Mouse (Mus musculus) ES-E14 (cell line): ENCODE measurements around the gene Rps26. TPM values are rescaled to one million over a fixed set of nuclear protein-coding genes. Genes with fewer than 3 reads are reported as not detected.
A peak's percentile ranks its signal among the peaks of the same experiment; 100 is the strongest.

Source experiments
- DNase-seq: peaks from one replicate; pipeline ENCODE4 v3.0.0-alpha.2; 2013; ENCODE audit warnings: low read depth, low spot score
- H3K27ac ChIP-seq: 2 replicates; pipeline ENCODE4 v1.5.1; 2012; ENCODE audit warnings: low read depth, mild to moderate bottlenecking, low read length, moderate library complexity, mixed read lengths; ENCODE audit not compliant: poor library complexity, insufficient read depth, severe bottlenecking
- H3K36me3 ChIP-seq: 2 replicates; pipeline ENCODE4 v1.6.1; 2012; ENCODE audit warnings: mild to moderate bottlenecking, low read length, moderate library complexity, mixed read lengths; ENCODE audit not compliant: control insufficient read depth, poor library complexity, insufficient read depth, severe bottlenecking
- H3K4me1 ChIP-seq, 2 experiments: fragments of 150-350 bp in 1 of 2; sonication (generic) in 1 of 2; 2 replicates each; pipeline ENCODE4 v1.6.1; 2012; ENCODE audit warnings: low read length in 2 of 2, mild to moderate bottlenecking in 1 of 2, mixed read lengths in 1 of 2; ENCODE audit not compliant: control insufficient read depth in 2 of 2, insufficient read depth in 2 of 2, poor library complexity in 1 of 2
- H3K4me3 ChIP-seq, 2 experiments: fragments of 150-350 bp in 1 of 2; sonication (generic) in 1 of 2; 2 replicates each; pipeline ENCODE4 v1.5.1; 2012; ENCODE audit warnings: low read length in 2 of 2, low read depth in 1 of 2, mild to moderate bottlenecking in 1 of 2, mixed read lengths in 1 of 2; ENCODE audit not compliant: insufficient read depth in 1 of 2, poor library complexity in 1 of 2, severe bottlenecking in 1 of 2
- H3K9ac ChIP-seq: 2 replicates; pipeline ENCODE4 v1.6.1; 2012; ENCODE audit warnings: low read depth, mild to moderate bottlenecking, low read length, mixed read lengths; ENCODE audit not compliant: poor library complexity, insufficient read depth, severe bottlenecking
- H3K9me3 ChIP-seq: fragments of 150-350 bp; sonication (generic); 2 replicates; pipeline ENCODE4 v1.6.1; 2012; ENCODE audit warnings: low read depth, mild to moderate bottlenecking, low read length; ENCODE audit not compliant: control insufficient read depth, insufficient read depth
- CHD2 ChIP-seq: IDR thresholded peaks from 2 replicates; pipeline ENCODE4 v1.6.1; 2014; ENCODE audit warnings: mild to moderate bottlenecking, low read depth, low read length, inconsistent platforms
- HCFC1 ChIP-seq: IDR thresholded peaks from 2 replicates; pipeline ENCODE4 v1.6.1; 2012; ENCODE audit warnings: low read length, inconsistent platforms, borderline replicate concordance; ENCODE audit not compliant: insufficient read depth
- MAFK ChIP-seq: IDR thresholded peaks from 2 replicates; pipeline ENCODE4 v1.6.1; 2014; ENCODE audit warnings: mild to moderate bottlenecking, low read depth, low read length, inconsistent platforms; ENCODE audit not compliant: insufficient read depth
- ZC3H11A ChIP-seq: IDR thresholded peaks from 2 replicates; pipeline ENCODE4 v1.6.1; 2012; ENCODE audit warnings: low read depth, mild to moderate bottlenecking, inconsistent platforms, low read length, borderline replicate concordance
- ZNF384 ChIP-seq: IDR thresholded peaks from 2 replicates; pipeline ENCODE4 v1.6.1; 2012; ENCODE audit warnings: low read depth, low read length, inconsistent platforms
- in situ Hi-C, 2 experiments: fragments of 600-800 bp; cut with MboI; formaldehyde crosslinking; loops; one replicate each; pipeline ENCODE4 v1.15.1; 2025; ENCODE audit warnings: low sequenced_read_pairs in 2 of 2, inconsistent platforms in 1 of 2; ENCODE audit not compliant: unreplicated experiment in 2 of 2
- total RNA-seq: library from RNA; depleted of rRNA; stranded (reverse); fragments of 300-350 nt; gene quantifications from 2 replicates; pipeline ENCODE4 v1.2.3, GENCODE M21; 2012

Rps26 gene
- total RNA-seq, 1 experiment: 1,982 TPM

GRCm38 (mm10) chr10:128588136-128588535, 38.4 kb downstream of the Rps26 start:
- H3K4me3 ChIP-seq: peak overlapping the region in 1 of 2 experiments; percentile 79; a peak in 1 of 4 replicates
- H3K36me3 ChIP-seq: peaks cover 2% of the 10 kb centered on the region; the same call in 1 of the 2 replicates
- TF ChIP-seq CHD2: no peak
- TF ChIP-seq MAFK: no peak
- no peak for TF ChIP-seq ZC3H11A
- TF ChIP-seq ZNF384: no peak
- TF ChIP-seq HCFC1: no peak
- H3K9me3 ChIP-seq: no peaks in the 10 kb centered on the region
- in situ Hi-C loops: no loop called here
- H3K4me1 ChIP-seq: peaks cover 7 to 36% of the 10 kb centered on the region in 2 experiments
- no peak overlapping the region; the same call in 1 of the 2 replicates for H3K9ac ChIP-seq
- DNase-seq: no peak
- no peak overlapping the region for H3K27ac ChIP-seq

DNA sequence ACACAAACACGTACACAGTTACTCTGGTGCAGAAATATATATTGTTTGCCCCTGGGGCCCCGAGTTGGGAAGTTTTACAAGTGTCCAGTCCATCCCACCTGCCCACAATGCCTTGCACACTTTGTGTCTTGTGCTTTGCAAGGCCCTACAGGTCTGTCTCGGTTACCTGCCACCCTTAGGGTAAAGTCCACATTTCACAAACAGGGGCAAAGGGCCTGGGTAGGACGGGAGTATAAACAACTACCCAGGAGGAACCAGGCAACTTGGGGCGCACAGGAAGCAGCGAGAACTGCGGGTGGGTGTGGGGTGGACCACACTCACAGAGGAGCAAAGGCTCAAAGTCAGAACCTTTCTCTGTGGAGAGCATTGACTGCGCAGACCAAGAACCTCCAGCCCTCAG, 38.9 kb downstream of the Rps26 start:
- peaks cover 7 to 36% of the 10 kb centered on the region in 2 experiments for H3K4me1 ChIP-seq
- H3K9ac ChIP-seq: no peak overlapping the region; the same call in 1 of the 2 replicates

GRCm38 (mm10) chr10:128587120-128587519, 39.4 kb downstream of the Rps26 start:
- Histone ChIP-seq H3K36me3 (peaks cover 8% of the 10 kb centered on the region; the same call in 1 of the 2 replicates), H3K4me1 (peaks cover 7 to 38% of the 10 kb centered on the region in 2 experiments), H3K9me3 (no peaks in the 10 kb centered on the region), H3K27ac (peak overlapping the region; percentile 26; the same call in 1 of the 2 replicates), H3K4me3 (no peak overlapping the region), H3K9ac (peak overlapping the region; percentile 14; the same call in 1 of the 2 replicates)
- in situ Hi-C loops: no loop called here
- DNase-seq: no peak
- TF ChIP-seq CHD2 (no peak), MAFK (no peak), ZNF384 (no peak), HCFC1 (no peak), ZC3H11A (no peak)

More for the DNA sequence above, 38.9 kb downstream of the Rps26 start:
- DNase-seq: no peak
- H3K27ac ChIP-seq: no peak overlapping the region
- no peaks in the 10 kb centered on the region for H3K9me3 ChIP-seq
- in situ Hi-C loops: no loop called here
- H3K4me3 ChIP-seq: peak overlapping the region in 1 of 2 experiments; percentile 6; a peak in 1 of 4 replicates
- H3K36me3 ChIP-seq: peaks cover 6% of the 10 kb centered on the region; the same call in 1 of the 2 replicates
- TF ChIP-seq CHD2: no peak
- TF ChIP-seq MAFK: no peak
- TF ChIP-seq ZNF384: no peak
- TF ChIP-seq HCFC1: no peak
- no peak for TF ChIP-seq ZC3H11A

DNA sequence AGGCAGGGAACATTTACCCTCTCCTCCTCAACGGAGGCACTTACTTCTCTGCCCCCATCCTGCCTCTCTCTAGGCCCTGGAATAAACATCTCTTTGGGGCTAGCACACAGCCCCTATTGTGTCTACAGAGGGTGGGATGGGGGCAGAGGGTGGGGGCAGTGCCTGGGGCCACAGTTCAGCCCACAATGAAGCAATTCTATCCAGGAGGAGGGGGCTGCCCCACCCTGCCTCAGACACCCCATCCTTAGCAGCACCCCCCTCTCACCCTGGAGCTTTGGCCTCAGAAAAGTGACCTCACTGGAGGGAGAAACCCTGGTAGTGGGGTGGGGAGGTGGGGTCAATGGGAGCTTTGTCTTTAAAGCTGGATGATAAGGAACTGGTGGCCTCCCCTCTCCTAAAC, 40.0 kb downstream of the Rps26 start:
- Histone ChIP-seq H3K9me3 (no peaks in the 10 kb centered on the region), H3K4me1 (peaks cover 7 to 38% of the 10 kb centered on the region in 2 experiments), H3K4me3 (no peak overlapping the region), H3K36me3 (peaks cover 8% of the 10 kb centered on the region; the same call in 1 of the 2 replicates), H3K9ac (peak overlapping the region; percentile 14; the same call in 1 of the 2 replicates), H3K27ac (peak overlapping the region; percentile 26; the same call in 1 of the 2 replicates)
- in situ Hi-C loops: no loop called here
- no peak for TF ChIP-seq CHD2
- no peak for TF ChIP-seq ZC3H11A
- TF ChIP-seq ZNF384: no peak
- no peak for TF ChIP-seq HCFC1
- no peak for TF ChIP-seq MAFK
- DNase-seq: no peak

DNA sequence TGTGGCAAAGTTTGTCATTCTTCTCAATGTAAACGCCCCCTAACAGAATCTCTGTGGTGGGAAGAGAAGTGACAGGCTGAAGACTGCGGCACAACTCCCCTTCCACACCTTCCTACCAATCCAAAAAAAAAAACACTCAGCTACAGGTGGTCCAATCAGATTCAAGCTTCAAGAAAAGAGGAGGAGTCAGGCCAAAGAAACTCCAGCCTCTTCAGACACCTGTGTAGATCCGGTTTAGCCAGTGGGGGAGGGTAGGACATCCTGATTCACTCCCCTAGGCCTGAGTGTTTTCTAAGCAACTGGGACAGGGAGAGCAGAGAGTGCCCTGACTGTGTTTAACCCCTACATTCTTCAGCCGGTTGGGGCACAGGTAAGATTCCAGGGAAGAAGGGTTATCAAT, 42.2 kb downstream of the Rps26 start:
- H3K9ac ChIP-seq: peak overlapping the region; percentile 26; the same call in 1 of the 2 replicates
- in situ Hi-C loops: no loop called here
- H3K9me3 ChIP-seq: no peaks in the 10 kb centered on the region
- peaks cover 10% of the 10 kb centered on the region; the same call in 1 of the 2 replicates for H3K36me3 ChIP-seq
- H3K4me1 ChIP-seq: peaks cover 7 to 36% of the 10 kb centered on the region in 2 experiments
- H3K4me3 ChIP-seq: peak overlapping the region; percentile 13 to 66
- peak; percentile 91 for DNase-seq
- peak; percentile 52; the same call in 1 of the 2 replicates for TF ChIP-seq HCFC1
- TF ChIP-seq ZC3H11A: no peak
- TF ChIP-seq MAFK: no peak
- peak; percentile 76 for TF ChIP-seq CHD2
- TF ChIP-seq ZNF384: peak; percentile 95
- H3K27ac ChIP-seq: peak overlapping the region; percentile 55; the same call in 1 of the 2 replicates
